Mouse (Mus musculus) forebrain, embryonic 12.5 days (tissue): Measurements from ENCODE around the gene Cers1. TPM values are rescaled to one million over a fixed set of nuclear protein-coding genes. Genes with fewer than 3 reads are reported as not detected.

Experiments used
- ATAC-seq: fragments of 200-750 bp; cut with Nextera tagmentation; 2 replicates; pipeline ENCODE4 v1.8.0; 2017; ENCODE audit warnings: moderate TSS enrichment; ENCODE audit not compliant: low FRiP score
- H3K27ac ChIP-seq: fragments of 300-500 bp; sonication (generic); 2 replicates; pipeline ENCODE4 v1.5.1; 2016; ENCODE audit warnings: mild to moderate bottlenecking
- H3K27me3 ChIP-seq: fragments of 300-500 bp; sonication (generic); 2 replicates; pipeline ENCODE4 v1.6.1; 2016; ENCODE audit warnings: mild to moderate bottlenecking
- H3K36me3 ChIP-seq: fragments of 300-500 bp; sonication (generic); replicated peaks from 2 replicates; pipeline ENCODE4 v1.6.1; 2016; ENCODE audit warnings: mild to moderate bottlenecking
- H3K4me1 ChIP-seq: fragments of 300-500 bp; sonication (generic); 2 replicates; pipeline ENCODE4 v1.6.1; 2016
- H3K4me2 ChIP-seq: fragments of 300-500 bp; sonication (generic); 2 replicates; pipeline ENCODE4 v1.6.1; 2016; ENCODE audit warnings: mild to moderate bottlenecking, moderate library complexity
- H3K4me3 ChIP-seq: fragments of 300-500 bp; sonication (generic); replicated peaks from 2 replicates; pipeline ENCODE4 v1.5.1; 2016; ENCODE audit warnings: mild to moderate bottlenecking
- H3K9ac ChIP-seq: fragments of 300-500 bp; sonication (generic); 2 replicates; pipeline ENCODE4 v1.6.1; 2016; ENCODE audit warnings: mild to moderate bottlenecking
- H3K9me3 ChIP-seq: fragments of 300-500 bp; sonication (generic); 2 replicates; pipeline ENCODE4 v1.6.1; 2016
- WGBS: fragments of 180-500 bp; shearing (Covaris S2); methylation state at CpG from one replicate; pipeline ENCODE4 v1.1.7; 2016; 5-methylcytosine and 5-hydroxymethylcytosine counted together
- polyA plus RNA-seq: library from polyadenylated mRNA; unstranded; fragments of >200 nt; fragmentation: Nextera tagmentation; extraction: Ambion mirVana; gene quantifications from 2 replicates; pipeline ENCODE4 v1.2.1, GENCODE M21; 2016

Cers1 gene
- polyA plus RNA-seq, 1 experiment from 2014 or later = 16.2 TPM

GRCm38 (mm10) chr8:70317872-70318271 lies 2.3 kb downstream of the Cers1 start:
- 84% methylated on average over 5 of the region's 5 CpGs for WGBS
- H3K36me3 ChIP-seq = peaks cover 32% of the 10 kb centered on the region
- ATAC-seq = no peak

GRCm38 (mm10) chr8:70323716-70324115 lies 8.1 kb downstream of the Cers1 start:
- H3K4me1 ChIP-seq = no peaks in the 10 kb centered on the region
- peaks cover 58% of the 10 kb centered on the region for H3K36me3 ChIP-seq
- H3K27ac ChIP-seq = no peak overlapping the region
- peaks cover under 1% of the 10 kb centered on the region for H3K27me3 ChIP-seq
- ATAC-seq = no peak
- H3K9me3 ChIP-seq = no peaks in the 10 kb centered on the region
- no peak overlapping the region for H3K4me2 ChIP-seq
- WGBS = 91% methylated on average over 3 of the region's 3 CpGs
- no peak overlapping the region for H3K4me3 ChIP-seq
- no peak overlapping the region for H3K9ac ChIP-seq

More at GRCm38 (mm10) chr8:70317872-70318271, 2.3 kb downstream of the Cers1 start:
- Histone ChIP-seq H3K4me1 (peaks cover 36% of the 10 kb centered on the region), H3K9me3 (no peaks in the 10 kb centered on the region), H3K4me3 (peak overlapping the region; percentile 55; the same call in 1 of the 2 replicates), H3K27me3 (no peaks in the 10 kb centered on the region), H3K9ac (peak overlapping the region; percentile 36; the same call in 1 of the 2 replicates), H3K27ac (peak overlapping the region; percentile 93), H3K4me2 (peak overlapping the region; percentile 87)

- no peak overlapping the region for H3K4me3 ChIP-seq
- H3K9ac ChIP-seq = no peak overlapping the region
- WGBS = 95% methylated on average over 6 of the region's 6 CpGs
- ATAC-seq = no peak
- peaks cover 27% of the 10 kb centered on the region for H3K27me3 ChIP-seq
- H3K36me3 ChIP-seq = peaks cover 62% of the 10 kb centered on the region
- H3K27ac ChIP-seq = no peak overlapping the region
- H3K4me2 ChIP-seq = no peak overlapping the region
- H3K4me1 ChIP-seq = peaks cover 33% of the 10 kb centered on the region
- H3K9me3 ChIP-seq = no peaks in the 10 kb centered on the region
Measured at GRCm38 (mm10) chr8:70327512-70327911, 11.9 kb downstream of the Cers1 start.

- peak within 1 kb of the TSS; percentile 31 for H3K4me2 ChIP-seq
- H3K27me3 ChIP-seq = peaks cover 27% of the 10 kb centered on the region
- H3K9me3 ChIP-seq = no peaks in the 10 kb centered on the region
- H3K4me1 ChIP-seq = peaks cover 33% of the 10 kb centered on the region
- peak within 1 kb of the TSS; percentile 45 for H3K9ac ChIP-seq
- peaks cover 63% of the 10 kb centered on the region for H3K36me3 ChIP-seq
- peak within 1 kb of the TSS; percentile 10 for H3K4me3 ChIP-seq
- WGBS = 29% methylated on average over 14 of the region's 14 CpGs
- 0 out of 2 replicates have a peak within 1 kb of the TSS, but pooled peaks have one; percentile 25 for H3K27ac ChIP-seq
- ATAC-seq = no peak
Measured at GRCm38 (mm10) chr8:70329124-70329834, 13.7 kb downstream of the Cers1 start, which contains the start of gene Gdf1. TSS of gene Gdf1 (plus strand) at chr8:70329817.

- Histone ChIP-seq H3K9me3 (no peaks in the 10 kb centered on the region), H3K4me3 (peak overlapping the region; percentile 10), H3K4me2 (peak overlapping the region; percentile 31), H3K4me1 (peaks cover 33% of the 10 kb centered on the region), H3K27ac (0 out of 2 replicates have a peak overlapping the region, but pooled peaks have one; percentile 25), H3K36me3 (peaks cover 65% of the 10 kb centered on the region), H3K27me3 (peaks cover 27% of the 10 kb centered on the region), H3K9ac (peak overlapping the region; percentile 45)
- WGBS = 7% methylated on average over 45 of the region's 45 CpGs
- peak; percentile 33 for ATAC-seq
Measured at GRCm38 (mm10) chr8:70329835-70330740, 14.5 kb downstream of the Cers1 start.

- Histone ChIP-seq H3K9me3 (no peaks in the 10 kb centered on the region), H3K36me3 (peaks cover 73% of the 10 kb centered on the region), H3K27me3 (peaks cover 27% of the 10 kb centered on the region), H3K4me1 (peaks cover 33% of the 10 kb centered on the region), H3K4me2 (peak overlapping the region; percentile 31), H3K27ac (0 out of 2 replicates have a peak overlapping the region, but pooled peaks have one; percentile 25), H3K9ac (peak overlapping the region; percentile 45), H3K4me3 (peak overlapping the region; percentile 10)
- ATAC-seq = peak; percentile 82
- 29% methylated on average over 51 of the region's 53 CpGs for WGBS
Measured at GRCm38 (mm10) chr8:70330741-70331364, 15.3 kb downstream of the Cers1 start.

GRCm38 (mm10) chr8:70331526-70331925 lies 16.0 kb downstream of the Cers1 start:
- H3K27ac ChIP-seq = peak overlapping the region; percentile 43
- H3K27me3 ChIP-seq = peaks cover 27% of the 10 kb centered on the region
- H3K9ac ChIP-seq = peak overlapping the region; percentile 12; the same call in 1 of the 2 replicates
- WGBS = 69% methylated on average over 19 of the region's 19 CpGs
- no peaks in the 10 kb centered on the region for H3K9me3 ChIP-seq
- H3K4me3 ChIP-seq = no peak overlapping the region
- H3K4me1 ChIP-seq = peaks cover 33% of the 10 kb centered on the region
- H3K4me2 ChIP-seq = no peak overlapping the region
- peaks cover 79% of the 10 kb centered on the region for H3K36me3 ChIP-seq
- no peak for ATAC-seq

- H3K4me2 ChIP-seq = no peak overlapping the region
- peak; percentile 73 for ATAC-seq
- H3K4me1 ChIP-seq = peaks cover 33% of the 10 kb centered on the region
- H3K9me3 ChIP-seq = no peaks in the 10 kb centered on the region
- H3K27me3 ChIP-seq = peaks cover 27% of the 10 kb centered on the region
- H3K4me3 ChIP-seq = peak overlapping the region; percentile 14; the same call in 1 of the 2 replicates
- peak overlapping the region; percentile 56 for H3K9ac ChIP-seq
- peaks cover 82% of the 10 kb centered on the region for H3K36me3 ChIP-seq
- H3K27ac ChIP-seq = peak overlapping the region; percentile 47
- WGBS = 23% methylated on average over 41 of the region's 41 CpGs
Measured at GRCm38 (mm10) chr8:70332070-70332877, 16.7 kb downstream of the Cers1 start.

GRCm38 (mm10) chr8:70332878-70333202 lies 17.3 kb downstream of the Cers1 start:
- Histone ChIP-seq H3K4me2 (no peak overlapping the region), H3K27me3 (peaks cover 27% of the 10 kb centered on the region), H3K4me3 (no peak overlapping the region), H3K9me3 (no peaks in the 10 kb centered on the region), H3K27ac (0 out of 2 replicates have a peak overlapping the region, but pooled peaks have one; percentile 8), H3K36me3 (peaks cover 82% of the 10 kb centered on the region), H3K4me1 (peaks cover 33% of the 10 kb centered on the region), H3K9ac (0 out of 2 replicates have a peak overlapping the region, but pooled peaks have one; percentile 56)
- 95% methylated on average over 6 of the region's 6 CpGs for WGBS
- no peak for ATAC-seq

GRCm38 (mm10) chr8:70338931-70339330 lies 23.4 kb downstream of the Cers1 start:
- Histone ChIP-seq H3K9ac (no peak overlapping the region), H3K9me3 (no peaks in the 10 kb centered on the region), H3K4me3 (no peak overlapping the region), H3K4me1 (no peaks in the 10 kb centered on the region), H3K27me3 (no peaks in the 10 kb centered on the region), H3K36me3 (peaks cover 100% of the 10 kb centered on the region), H3K4me2 (no peak overlapping the region), H3K27ac (no peak overlapping the region)
- WGBS = 95% methylated on average over 7 of the region's 7 CpGs
- no peak for ATAC-seq

GRCm38 (mm10) chr8:70340659-70341058 lies 25.1 kb downstream of the Cers1 start:
- Histone ChIP-seq H3K4me1 (no peaks in the 10 kb centered on the region), H3K27ac (no peak overlapping the region), H3K4me2 (no peak overlapping the region), H3K36me3 (peaks cover 86% of the 10 kb centered on the region), H3K27me3 (no peaks in the 10 kb centered on the region), H3K4me3 (no peak overlapping the region), H3K9ac (no peak overlapping the region), H3K9me3 (no peaks in the 10 kb centered on the region)
- no peak for ATAC-seq
- WGBS = 94% methylated on average over 7 of the region's 7 CpGs
